Mouse (Mus musculus) heart, postnatal 0 days (tissue): ENCODE data around the gene Tcf7.

ENCODE experiments used
- CTCF ChIP-seq: IDR thresholded peaks from 2 replicates; pipeline ENCODE4 v1.5.1; 2016; ENCODE audit warnings: antibody characterized with exemption, control low read depth, low read depth
- EP300 ChIP-seq: IDR thresholded peaks from 2 replicates; pipeline ENCODE4 v1.6.1; 2016; ENCODE audit warnings: antibody characterized with exemption, low read depth

DNA sequence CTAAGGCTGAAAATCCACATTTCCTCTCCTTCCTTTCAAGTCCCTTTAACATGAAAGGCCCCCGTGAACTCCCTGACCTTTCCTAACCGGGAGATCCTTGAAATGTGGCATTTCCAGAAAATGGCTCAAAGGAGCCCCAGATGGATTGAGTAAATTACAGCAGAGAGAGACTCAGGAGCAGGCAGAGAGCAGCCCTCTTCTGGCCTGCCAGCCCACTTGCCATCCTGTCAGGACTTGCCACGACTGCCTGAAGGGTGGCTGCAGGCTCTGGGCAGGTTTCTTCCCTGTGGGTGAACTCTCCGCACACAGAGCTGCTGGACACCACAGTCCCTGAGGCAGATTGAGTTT is 4.1 kb upstream of the Tcf7 start:
- TF ChIP-seq CTCF (no peak), EP300 (no peak)
